Mouse (Mus musculus) hindbrain, embryonic 15.5 days (tissue): Measurements from ENCODE around the gene Chsy1. TPM values are rescaled to one million over a fixed set of nuclear protein-coding genes. Genes with fewer than 3 reads are reported as not detected.

Experiments
- ATAC-seq: fragments of 200-750 bp; cut with Nextera tagmentation; 2 replicates; pipeline ENCODE4 v1.8.0; 2017; ENCODE audit warnings: low read depth, moderate number of reproducible peaks, moderate TSS enrichment; ENCODE audit not compliant: low FRiP score
- H3K27ac ChIP-seq: fragments of 300-500 bp; sonication (generic); replicated peaks from 2 replicates; pipeline ENCODE4 v1.5.1; 2015; ENCODE audit warnings: mild to moderate bottlenecking, inconsistent platforms
- H3K27me3 ChIP-seq: fragments of 300-500 bp; sonication (generic); 2 replicates; pipeline ENCODE4 v1.6.1; 2015; ENCODE audit warnings: control low read depth, inconsistent platforms
- H3K36me3 ChIP-seq: fragments of 300-500 bp; sonication (generic); 2 replicates; pipeline ENCODE4 v1.6.1; 2015; ENCODE audit warnings: control low read depth, inconsistent platforms
- H3K4me1 ChIP-seq: fragments of 300-500 bp; sonication (generic); replicated peaks from 2 replicates; pipeline ENCODE4 v1.6.1; 2015; ENCODE audit warnings: control low read depth, inconsistent platforms
- H3K4me2 ChIP-seq: fragments of 300-500 bp; sonication (generic); 2 replicates; pipeline ENCODE4 v1.6.1; 2015; ENCODE audit warnings: moderate library complexity, mild to moderate bottlenecking, inconsistent platforms
- H3K4me3 ChIP-seq: fragments of 300-500 bp; sonication (generic); 2 replicates; pipeline ENCODE4 v1.5.1; 2015; ENCODE audit warnings: mild to moderate bottlenecking, inconsistent platforms
- H3K9ac ChIP-seq: fragments of 300-500 bp; sonication (generic); 2 replicates; pipeline ENCODE4 v1.6.1; 2015; ENCODE audit warnings: inconsistent platforms
- H3K9me3 ChIP-seq: fragments of 300-500 bp; sonication (generic); 2 replicates; pipeline ENCODE4 v1.6.1; 2016; ENCODE audit warnings: control low read depth, inconsistent platforms
- WGBS: fragments of 180-500 bp; shearing (Covaris S2); methylation state at CpG from one replicate; pipeline ENCODE4 v1.1.7; 2015; 5-methylcytosine and 5-hydroxymethylcytosine counted together
- polyA plus RNA-seq: library from polyadenylated mRNA; unstranded; fragments of >200 nt; fragmentation: Nextera tagmentation; extraction: Ambion mirVana; gene quantifications from 2 replicates; pipeline ENCODE4 v1.2.1, GENCODE M21; 2015

Gene Chsy1
- polyA plus RNA-seq, 1 experiment from 2014 or later = 9.2 TPM

- 79% methylated on average over 4 of the region's 4 CpGs for WGBS
- Histone ChIP-seq H3K27me3 (no peaks in the 10 kb centered on the region), H3K4me2 (no peak overlapping the region)
Observed at GRCm38 (mm10) chr7:66219794-66220227, 110.5 kb downstream of the Chsy1 start.

GRCm38 (mm10) chr7:66222621-66223091 lies 113.3 kb downstream of the Chsy1 start:
- Histone ChIP-seq H3K27ac (no peak overlapping the region), H3K9me3 (no peaks in the 10 kb centered on the region), H3K27me3 (no peaks in the 10 kb centered on the region), H3K9ac (no peak overlapping the region), H3K4me3 (no peak overlapping the region), H3K36me3 (no peaks in the 10 kb centered on the region), H3K4me1 (peaks cover 13% of the 10 kb centered on the region), H3K4me2 (no peak overlapping the region)
- WGBS = 18% methylated on average over 8 of the region's 8 CpGs
- no peak for ATAC-seq

More at GRCm38 (mm10) chr7:66219794-66220227, 110.5 kb downstream of the Chsy1 start:
- peaks cover 21% of the 10 kb centered on the region for H3K4me1 ChIP-seq
- no peak overlapping the region for H3K4me3 ChIP-seq
- H3K27ac ChIP-seq = no peak overlapping the region
- H3K9ac ChIP-seq = no peak overlapping the region
- ATAC-seq = no peak
- no peaks in the 10 kb centered on the region for H3K9me3 ChIP-seq
- H3K36me3 ChIP-seq = no peaks in the 10 kb centered on the region

Other genes starting within 250 kb of the Chsy1 start
- gene Pcsk6, start 247.8 kb upstream of the Chsy1 start, polyA plus RNA-seq = 1.0 and 1.8 TPM in 2 replicates
- not detected in 2 replicates for gene Gm45213, start 65.9 kb upstream of the Chsy1 start, polyA plus RNA-seq
- 118 and 127 TPM in 2 replicates for gene Snrpa1, start 50.5 kb upstream of the Chsy1 start, polyA plus RNA-seq
- 86.5 and 90.7 TPM in 2 replicates for gene Selenos, start 29.9 kb upstream of the Chsy1 start, polyA plus RNA-seq